Mouse (Mus musculus): ENCODE results near the gene Ipo7. TPM values are rescaled to one million over a fixed set of nuclear protein-coding genes. Genes with fewer than 3 reads are reported as not detected.

Gene Ipo7
- polyA plus RNA-seq, 1 experiment: 16.3 TPM

DNA sequence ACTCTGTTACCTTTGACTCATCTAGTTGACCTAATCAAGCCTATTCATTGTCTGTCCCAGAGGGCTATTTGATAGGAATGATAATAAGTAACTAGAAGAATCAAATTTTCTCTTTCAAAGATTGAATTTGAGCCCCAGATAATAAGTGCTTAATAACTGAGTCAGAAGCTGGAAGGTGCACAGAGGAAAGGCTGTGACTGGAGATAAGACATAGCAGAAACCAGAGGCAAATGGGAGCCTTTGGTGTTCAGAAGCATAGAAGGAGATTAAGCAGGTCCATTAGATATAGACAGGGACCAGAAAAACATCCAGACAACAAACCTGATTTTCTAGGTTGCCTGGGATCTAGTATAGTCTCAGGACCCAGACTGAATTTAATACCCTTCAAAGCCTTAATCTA, 12.1 kb upstream of the Ipo7 start:
- TF ChIP-seq CTCF (IDR thresholded peaks at IDR 0.05; ENCODE audit: extremely low read depth, insufficient read depth, insufficient read length, insufficient replicate concordance) (no peak), POLR2A (IDR thresholded peaks at IDR 0.05; ENCODE audit: low read depth, low read length) (no peak)
- no peaks in the 10 kb centered on the region for H3K36me3 ChIP-seq (ENCODE audit: control insufficient read depth, insufficient read depth, low read length)
- no peaks in the 10 kb centered on the region for H3K4me1 ChIP-seq (ENCODE audit: control insufficient read depth, insufficient read depth, insufficient read length)
- no peak overlapping the region for H3K4me3 ChIP-seq (ENCODE audit: extremely low read depth, insufficient read depth, insufficient read length)
- no peak for DNase-seq (ENCODE audit: low read depth in 1 of 2, low spot score in 2 of 2)
- no peak overlapping the region for H3K27ac ChIP-seq (ENCODE audit: insufficient read depth, low read length)
- H3K27me3 ChIP-seq (ENCODE audit: control insufficient read depth, insufficient read depth, low read length): no peaks in the 10 kb centered on the region

DNA sequence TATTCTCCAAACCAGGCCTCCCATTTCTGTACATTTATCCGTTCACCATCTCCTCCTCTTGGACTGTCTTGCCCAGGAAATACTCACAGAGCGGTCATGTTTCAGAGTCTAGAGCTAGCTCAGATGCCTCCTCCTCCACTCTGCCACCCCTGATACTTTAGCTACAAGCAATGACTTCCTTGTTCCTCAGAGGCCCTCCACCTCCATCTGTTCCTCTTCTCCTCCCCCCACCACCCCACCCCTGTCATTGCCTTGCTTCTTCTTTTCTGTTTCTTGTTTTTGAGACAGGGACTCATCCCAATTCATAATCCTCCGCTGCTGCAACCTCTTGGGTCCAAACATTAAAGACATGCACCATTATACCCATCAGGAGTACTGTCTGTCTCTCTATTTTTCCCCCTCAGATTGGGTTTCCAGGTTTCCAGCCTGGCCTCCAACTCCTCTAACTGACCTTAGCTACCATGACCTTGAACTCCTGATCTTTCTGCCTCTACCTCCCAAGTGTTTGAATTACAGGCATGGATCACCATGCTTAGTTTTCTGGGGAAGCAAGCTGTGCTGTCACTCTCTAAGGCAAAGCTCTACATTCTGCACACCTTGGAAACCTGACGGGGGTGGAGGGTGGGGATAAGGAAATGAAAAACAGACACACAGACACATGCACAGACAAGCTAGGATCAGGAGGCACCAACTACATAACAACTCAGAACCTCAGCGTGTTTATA, 11.4 kb upstream of the Ipo7 start:
- H3K27me3 ChIP-seq (ENCODE audit: control insufficient read depth, insufficient read depth, low read length): no peaks in the 10 kb centered on the region
- H3K27ac ChIP-seq (ENCODE audit: insufficient read depth, low read length): peak overlapping the region; percentile 38; the same call in 1 of the 2 replicates
- no peak for DNase-seq (ENCODE audit: low read depth in 1 of 2, low spot score in 2 of 2)
- no peaks in the 10 kb centered on the region for H3K4me1 ChIP-seq (ENCODE audit: control insufficient read depth, insufficient read depth, insufficient read length)
- no peak overlapping the region for H3K4me3 ChIP-seq (ENCODE audit: extremely low read depth, insufficient read depth, insufficient read length)
- WGBS: 69% methylated on average over 5 of the region's 5 CpGs
- H3K36me3 ChIP-seq (ENCODE audit: control insufficient read depth, insufficient read depth, low read length): no peaks in the 10 kb centered on the region
- TF ChIP-seq POLR2A (IDR thresholded peaks at IDR 0.05; ENCODE audit: low read depth, low read length): no peak
- no peak for TF ChIP-seq CTCF (IDR thresholded peaks at IDR 0.05; ENCODE audit: extremely low read depth, insufficient read depth, insufficient read length, insufficient replicate concordance)

DNA sequence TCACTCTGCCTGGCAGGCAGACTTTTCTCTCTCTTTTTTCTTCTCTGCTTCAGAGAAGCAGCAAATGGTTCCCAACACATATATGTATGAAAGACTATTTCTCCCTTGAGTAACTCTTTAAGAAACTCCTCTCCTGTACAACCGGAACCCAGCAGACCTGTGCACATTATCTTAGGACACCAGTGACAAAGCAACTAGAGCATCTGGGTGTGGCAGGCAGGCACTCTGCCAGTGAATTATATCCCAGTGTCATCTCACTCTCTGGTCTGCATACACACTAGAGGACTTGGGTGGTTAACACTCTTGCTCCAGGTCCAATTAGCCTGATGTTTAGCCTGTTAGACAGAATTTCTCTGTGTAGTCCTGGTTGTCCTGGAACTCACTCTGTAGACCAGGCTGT, 9.6 kb upstream of the Ipo7 start:
- no peaks in the 10 kb centered on the region for H3K4me1 ChIP-seq (ENCODE audit: control insufficient read depth, insufficient read depth, insufficient read length)
- no peak overlapping the region for H3K27ac ChIP-seq (ENCODE audit: insufficient read depth, low read length)
- no peaks in the 10 kb centered on the region for H3K27me3 ChIP-seq (ENCODE audit: control insufficient read depth, insufficient read depth, low read length)
- H3K4me3 ChIP-seq (ENCODE audit: extremely low read depth, insufficient read depth, insufficient read length): no peak overlapping the region
- WGBS: 88% methylated on average over 1 of the region's 1 CpGs
- no peak for DNase-seq (ENCODE audit: low read depth in 1 of 2, low spot score in 2 of 2)
- H3K36me3 ChIP-seq (ENCODE audit: control insufficient read depth, insufficient read depth, low read length): no peaks in the 10 kb centered on the region
- no peak for TF ChIP-seq CTCF (IDR thresholded peaks at IDR 0.05; ENCODE audit: extremely low read depth, insufficient read depth, insufficient read length, insufficient replicate concordance)
- TF ChIP-seq POLR2A (IDR thresholded peaks at IDR 0.05; ENCODE audit: low read depth, low read length): no peak

- no peaks in the 10 kb centered on the region for H3K4me1 ChIP-seq (ENCODE audit: control insufficient read depth, insufficient read depth, insufficient read length)
- no peak overlapping the region for H3K4me3 ChIP-seq (ENCODE audit: extremely low read depth, insufficient read depth, insufficient read length)
- no peak overlapping the region for H3K27ac ChIP-seq (ENCODE audit: insufficient read depth, low read length)
- no peaks in the 10 kb centered on the region for H3K27me3 ChIP-seq (ENCODE audit: control insufficient read depth, insufficient read depth, low read length)
- 97% methylated on average over 6 of the region's 6 CpGs for WGBS
- no peak for TF ChIP-seq POLR2A (IDR thresholded peaks at IDR 0.05; ENCODE audit: low read depth, low read length)
- no peak for TF ChIP-seq CTCF (IDR thresholded peaks at IDR 0.05; ENCODE audit: extremely low read depth, insufficient read depth, insufficient read length, insufficient replicate concordance)
- no peak for DNase-seq (ENCODE audit: low read depth in 1 of 2, low spot score in 2 of 2)
- H3K36me3 ChIP-seq (ENCODE audit: control insufficient read depth, insufficient read depth, low read length): no peaks in the 10 kb centered on the region
Measured at GRCm38 (mm10) chr7:110009084-110009483, 9.0 kb upstream of the Ipo7 start.

DNA sequence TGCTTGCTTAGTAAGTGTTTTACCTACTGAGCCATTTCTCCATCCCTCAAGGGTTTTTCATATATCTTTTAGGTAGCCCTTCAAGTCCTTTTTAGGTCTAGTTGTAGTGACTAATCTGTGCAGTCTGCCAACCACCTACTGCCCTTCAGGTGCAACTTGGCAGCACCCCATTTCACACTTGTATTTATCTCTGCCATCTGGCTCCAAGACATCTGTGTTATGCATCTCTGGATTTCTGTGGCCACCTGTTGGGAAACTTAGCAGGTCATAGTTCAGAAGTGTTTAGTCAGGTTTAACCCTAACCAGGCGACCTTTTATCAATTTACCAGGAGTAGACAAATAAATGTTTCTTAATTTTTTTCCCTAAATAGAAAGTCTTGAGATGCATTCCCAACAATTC, 6.7 kb upstream of the Ipo7 start:
- Histone ChIP-seq H3K4me1 (ENCODE audit: control insufficient read depth, insufficient read depth, insufficient read length) (no peaks in the 10 kb centered on the region), H3K27ac (ENCODE audit: insufficient read depth, low read length) (no peak overlapping the region), H3K27me3 (ENCODE audit: control insufficient read depth, insufficient read depth, low read length) (no peaks in the 10 kb centered on the region), H3K4me3 (ENCODE audit: extremely low read depth, insufficient read depth, insufficient read length) (no peak overlapping the region), H3K36me3 (ENCODE audit: control insufficient read depth, insufficient read depth, low read length) (no peaks in the 10 kb centered on the region)
- WGBS: 74% methylated on average over 1 of the region's 1 CpGs
- TF ChIP-seq CTCF (IDR thresholded peaks at IDR 0.05; ENCODE audit: extremely low read depth, insufficient read depth, insufficient read length, insufficient replicate concordance) (no peak), POLR2A (IDR thresholded peaks at IDR 0.05; ENCODE audit: low read depth, low read length) (no peak)
- DNase-seq (ENCODE audit: low read depth in 1 of 2, low spot score in 2 of 2): no peak

- Histone ChIP-seq H3K36me3 (ENCODE audit: control insufficient read depth, insufficient read depth, low read length) (no peaks in the 10 kb centered on the region), H3K4me1 (ENCODE audit: control insufficient read depth, insufficient read depth, insufficient read length) (no peaks in the 10 kb centered on the region; the same call in 1 of the 2 replicates), H3K27ac (ENCODE audit: insufficient read depth, low read length) (no peak overlapping the region), H3K27me3 (ENCODE audit: control insufficient read depth, insufficient read depth, low read length) (no peaks in the 10 kb centered on the region), H3K4me3 (ENCODE audit: extremely low read depth, insufficient read depth, insufficient read length) (no peak overlapping the region)
- 71% methylated on average over 5 of the region's 5 CpGs for WGBS
- TF ChIP-seq CTCF (IDR thresholded peaks at IDR 0.05; ENCODE audit: extremely low read depth, insufficient read depth, insufficient read length, insufficient replicate concordance) (no peak), POLR2A (IDR thresholded peaks at IDR 0.05; ENCODE audit: low read depth, low read length) (no peak)
- DNase-seq (ENCODE audit: low read depth in 1 of 2, low spot score in 2 of 2): no peak
Measured at GRCm38 (mm10) chr7:110014272-110014671, 3.8 kb upstream of the Ipo7 start.
